Comparison of ENCODE assay signal across 1 mouse cellular context in genomic region chr7:25130565-25130964, GRCm38 (mm10).
TF ChIP-seq lines count a peak whose summit lies in the region.

No protein-coding gene starts in this region.

TF ChIP-seq in CH12.LX, 34 proteins besides CTCF, POLR2A, EP300 and RAD21 (continued from another document):
- TF ChIP-seq JUN (IDR thresholded peaks at IDR 0.05; ENCODE audit: insufficient read depth, low read depth, low read length) (peak; percentile 85), ETS1 (conservative IDR thresholded peaks at IDR 0.05; ENCODE audit: low read depth, low read length) (peak; percentile 89), E2F4 (IDR thresholded peaks at IDR 0.05; ENCODE audit: insufficient replicate concordance, low read depth, low read length) (no peak), MAX (IDR thresholded peaks at IDR 0.05; ENCODE audit: low read length) (peak; percentile 76), ZMIZ1 (IDR thresholded peaks at IDR 0.05; ENCODE audit: low read depth, low read length) (no peak; the same call in none of the 2 replicates), CHD2 (IDR thresholded peaks at IDR 0.05; ENCODE audit: low read length) (peak; percentile 66; the same call in 1 of the 2 replicates), ZNF384 (IDR thresholded peaks at IDR 0.05; ENCODE audit: low read depth, low read length) (peak; percentile 81), ZC3H11A (IDR thresholded peaks at IDR 0.05; ENCODE audit: low read depth, low read length) (no peak), PAX5 (IDR thresholded peaks at IDR 0.05; ENCODE audit: low read length) (no peak), RCOR1 (conservative IDR thresholded peaks at IDR 0.05; ENCODE audit: low read depth, low read length) (no peak), SMC3 (IDR thresholded peaks at IDR 0.05; ENCODE audit: low read depth, low read length) (peak; percentile 21; the same call in 1 of the 2 replicates), JUND (conservative IDR thresholded peaks at IDR 0.05; ENCODE audit: low read depth, low read length) (peak; percentile 96), MXI1 (IDR thresholded peaks at IDR 0.05; ENCODE audit: low read depth, low read length) (no peak; the same call in 1 of the 2 replicates), KAT2A (IDR thresholded peaks at IDR 0.05; ENCODE audit: insufficient replicate concordance, low read length) (0 out of 2 replicates have a peak, but pooled peaks have one; percentile 46), ELF1 (IDR thresholded peaks at IDR 0.05; ENCODE audit: low read depth, low read length) (no peak), TBP (conservative IDR thresholded peaks at IDR 0.05; ENCODE audit: low read depth, low read length) (peak; percentile 83), SIN3A (IDR thresholded peaks at IDR 0.05; ENCODE audit: low read length) (peak; percentile 59; the same call in 1 of the 2 replicates), HCFC1 (IDR thresholded peaks at IDR 0.05; ENCODE audit: low read depth, low read length) (0 out of 2 replicates have a peak, but pooled peaks have one; percentile 20), UBTF (IDR thresholded peaks at IDR 0.05; ENCODE audit: low read depth, low read length) (no peak), USF1 (IDR thresholded peaks at IDR 0.05; ENCODE audit: low read depth, low read length) (no peak)
TF ChIP-seq in CH12.LX: peak in this region for 19.
